Mouse (Mus musculus) spleen, adult 2 months (tissue): ENCODE measurements around the gene Grik4. TPM values are rescaled to one million over a fixed set of nuclear protein-coding genes. Genes with fewer than 3 reads are reported as not detected.

Experiments used
- DNase-seq, 2 experiments: peaks; one replicate each; pipeline versions ENCODE4 v3.0.0 to v3.0.0-alpha.2; 2012 to 2021; ENCODE audit warnings: low spot score in 2 of 2, low read depth in 1 of 2
- H3K27ac ChIP-seq: fragments of 200-500 bp; 2 replicates; pipeline ENCODE4 v1.5.1; 2012; ENCODE audit warnings: low read length, inconsistent platforms; ENCODE audit not compliant: insufficient read depth
- H3K27me3 ChIP-seq: fragments of 200-500 bp; 2 replicates; pipeline ENCODE4 v1.6.1; 2012; ENCODE audit warnings: mild to moderate bottlenecking, moderate library complexity, low read length, inconsistent platforms; ENCODE audit not compliant: control insufficient read depth, insufficient read depth
- H3K36me3 ChIP-seq: fragments of 200-500 bp; 2 replicates; pipeline ENCODE4 v1.6.1; 2012; ENCODE audit warnings: mild to moderate bottlenecking, low read length, inconsistent platforms; ENCODE audit not compliant: control insufficient read depth, insufficient read depth
- H3K4me1 ChIP-seq: fragments of 200-500 bp; 2 replicates; pipeline ENCODE4 v1.6.1; 2011; ENCODE audit warnings: inconsistent platforms; ENCODE audit not compliant: control insufficient read depth, insufficient read depth, insufficient read length
- H3K4me3 ChIP-seq: fragments of 200-500 bp; 2 replicates; pipeline ENCODE4 v1.5.1; 2011; ENCODE audit warnings: mild to moderate bottlenecking, inconsistent platforms; ENCODE audit not compliant: insufficient read depth, insufficient read length; ENCODE audit errors: extremely low read depth
- CTCF ChIP-seq: fragments of 200-500 bp; IDR thresholded peaks from 2 replicates; pipeline ENCODE4 v1.5.1; 2011; ENCODE audit warnings: mild to moderate bottlenecking, inconsistent platforms; ENCODE audit not compliant: insufficient read depth, insufficient read length, insufficient replicate concordance; ENCODE audit errors: extremely low read depth
- POLR2A ChIP-seq: fragments of 200-500 bp; IDR thresholded peaks from 2 replicates; pipeline ENCODE4 v1.6.1; 2011; ENCODE audit warnings: low read depth, low read length, inconsistent platforms
- WGBS: fragments of 180-500 bp; shearing (Covaris S2); methylation state at CpG from one replicate; pipeline ENCODE4 v1.1.7; 2018; 5-methylcytosine and 5-hydroxymethylcytosine counted together
- polyA plus RNA-seq: library from polyadenylated mRNA; depleted of rRNA; stranded (reverse); fragments of >200 nt; gene quantifications from 2 replicates; pipeline ENCODE4 v1.2.3, GENCODE M21; 2012

Gene Grik4
- polyA plus RNA-seq, 1 experiment: 0.19 TPM

- H3K27ac ChIP-seq: no peak overlapping the region
- WGBS: 88% methylated on average over 6 of the region's 6 CpGs
- H3K36me3 ChIP-seq: no peaks in the 10 kb centered on the region
- no peak for DNase-seq
- H3K4me1 ChIP-seq: peaks cover 2% of the 10 kb centered on the region; the same call in 1 of the 2 replicates
- no peak for TF ChIP-seq CTCF
- no peak for TF ChIP-seq POLR2A
- H3K27me3 ChIP-seq: no peaks in the 10 kb centered on the region
- no peak overlapping the region for H3K4me3 ChIP-seq
These were observed 318.0 kb downstream of the Grik4 start for GRCm38 (mm10) chr9:42626226-42626775.

GRCm38 (mm10) chr9:42614409-42614808, 329.9 kb downstream of the Grik4 start:
- WGBS: 34% methylated on average over 10 of the region's 10 CpGs
- no peaks in the 10 kb centered on the region for H3K36me3 ChIP-seq
- no peak for TF ChIP-seq POLR2A
- no peak for TF ChIP-seq CTCF
- no peak overlapping the region for H3K27ac ChIP-seq
- no peaks in the 10 kb centered on the region for H3K27me3 ChIP-seq
- no peak overlapping the region for H3K4me3 ChIP-seq
- no peak for DNase-seq
- no peaks in the 10 kb centered on the region; the same call in 1 of the 2 replicates for H3K4me1 ChIP-seq

GRCm38 (mm10) chr9:42613827-42614226, 330.5 kb downstream of the Grik4 start:
- Histone ChIP-seq H3K27ac (no peak overlapping the region), H3K27me3 (no peaks in the 10 kb centered on the region), H3K4me3 (no peak overlapping the region), H3K4me1 (no peaks in the 10 kb centered on the region; the same call in 1 of the 2 replicates), H3K36me3 (no peaks in the 10 kb centered on the region)
- DNase-seq: no peak
- TF ChIP-seq POLR2A (no peak), CTCF (no peak)
- 31% methylated on average over 6 of the region's 6 CpGs for WGBS

GRCm38 (mm10) chr9:42612482-42612991, 331.8 kb downstream of the Grik4 start:
- no peak for DNase-seq
- WGBS: 57% methylated on average over 14 of the region's 14 CpGs
- Histone ChIP-seq H3K4me1 (no peaks in the 10 kb centered on the region; the same call in 1 of the 2 replicates), H3K4me3 (no peak overlapping the region), H3K27ac (no peak overlapping the region), H3K27me3 (no peaks in the 10 kb centered on the region), H3K36me3 (no peaks in the 10 kb centered on the region)
- no peak for TF ChIP-seq CTCF
- no peak for TF ChIP-seq POLR2A

GRCm38 (mm10) chr9:42601445-42601844, 342.8 kb downstream of the Grik4 start:
- no peak for DNase-seq
- TF ChIP-seq POLR2A (no peak), CTCF (no peak)
- H3K27me3 ChIP-seq: no peaks in the 10 kb centered on the region
- H3K36me3 ChIP-seq: no peaks in the 10 kb centered on the region
- no peaks in the 10 kb centered on the region for H3K4me1 ChIP-seq
- H3K4me3 ChIP-seq: no peak overlapping the region
- 50% methylated on average over 3 of the region's 3 CpGs for WGBS
- H3K27ac ChIP-seq: no peak overlapping the region

- no peaks in the 10 kb centered on the region for H3K36me3 ChIP-seq
- no peak for DNase-seq
- no peak overlapping the region for H3K27ac ChIP-seq
- no peak overlapping the region for H3K4me3 ChIP-seq
- TF ChIP-seq CTCF: no peak
- TF ChIP-seq POLR2A: no peak
- WGBS: 79% methylated on average over 9 of the region's 9 CpGs
- H3K4me1 ChIP-seq: no peaks in the 10 kb centered on the region
- H3K27me3 ChIP-seq: no peaks in the 10 kb centered on the region
These were observed 346.8 kb downstream of the Grik4 start for GRCm38 (mm10) chr9:42597525-42597924.

GRCm38 (mm10) chr9:42578511-42578910, 365.8 kb downstream of the Grik4 start:
- Histone ChIP-seq H3K27ac (no peak overlapping the region), H3K36me3 (no peaks in the 10 kb centered on the region), H3K27me3 (no peaks in the 10 kb centered on the region), H3K4me1 (no peaks in the 10 kb centered on the region), H3K4me3 (no peak overlapping the region)
- no peak for DNase-seq
- WGBS: 82% methylated on average over 7 of the region's 7 CpGs
- TF ChIP-seq CTCF (no peak), POLR2A (no peak)
